Mouse (Mus musculus) adrenal gland, adult 8-10 months (tissue): ENCODE results near the gene Rhot2. TPM values are rescaled to one million over a fixed set of nuclear protein-coding genes. Genes with fewer than 3 reads are reported as not detected.
"Not testable (repeated sequence)": the region's sequence is repeated elsewhere in the genome, so short reads cannot be mapped to it uniquely, and the experiment has no call there.

ENCODE experiments used
- DNase-seq: peaks from one replicate; pipeline ENCODE4 v3.0.0; 2022
- total RNA-seq, 4 experiments: library from RNA; stranded (reverse); gene quantifications; 2 replicates each; pipeline ENCODE4 v1.2.4; 2022

Rhot2 gene
- total RNA-seq, 4 experiments from 2014 or later = 89.3 to 155 (median 139) TPM

DNA sequence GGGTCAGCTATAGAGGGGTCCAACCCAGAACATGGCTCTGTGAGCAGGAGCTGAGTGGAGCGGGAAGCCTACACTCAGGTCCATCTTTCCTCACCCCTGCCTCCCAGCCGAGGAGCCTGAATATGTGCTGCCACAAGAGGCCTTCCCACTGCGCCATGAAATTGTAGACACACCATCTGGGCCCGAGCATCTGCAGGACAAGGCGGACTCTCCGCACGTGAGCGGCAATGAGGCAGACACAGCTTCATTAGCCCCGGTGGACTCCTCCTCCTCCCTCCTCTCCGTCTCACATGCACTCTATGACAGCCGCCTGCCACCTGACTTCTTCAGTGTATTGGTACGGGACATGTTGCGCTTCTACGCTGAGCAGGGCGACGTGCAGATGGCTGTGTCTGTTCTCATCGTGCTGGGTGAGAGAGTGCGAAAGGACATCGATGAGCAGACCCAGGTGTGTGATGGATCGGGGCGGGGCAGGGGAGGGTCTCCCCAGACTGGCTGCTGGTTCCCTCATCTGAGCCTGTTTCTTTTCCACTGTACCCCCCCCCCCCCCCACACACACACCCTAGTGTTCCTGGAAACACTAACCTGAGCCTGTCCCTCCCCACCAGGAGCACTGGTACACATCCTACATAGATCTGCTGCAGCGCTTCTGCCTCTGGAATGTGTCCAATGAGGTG is 17.0 kb downstream of the Rhot2 start:
- no peak for DNase-seq

DNA sequence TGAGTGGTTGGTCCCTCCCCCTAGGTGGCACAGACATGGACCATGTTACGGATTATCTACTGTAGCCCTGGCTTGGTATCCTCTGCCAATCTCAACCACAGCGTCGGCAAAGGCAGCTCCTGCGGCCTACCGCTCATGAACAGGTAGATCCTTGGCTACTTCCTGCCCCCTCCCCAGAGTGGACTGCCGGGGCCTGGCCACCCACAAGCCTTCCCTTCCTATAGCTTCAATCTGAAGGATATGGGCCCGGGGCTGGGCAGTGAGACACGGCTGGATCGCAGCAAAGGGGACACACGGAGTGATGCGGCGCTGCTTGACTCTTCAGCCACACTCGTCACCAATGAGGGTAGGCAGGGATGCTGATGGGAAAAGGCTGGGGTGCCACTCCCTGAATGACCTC is 17.6 kb downstream of the Rhot2 start:
- DNase-seq = no peak

GRCm38 (mm10) chr17:25825984-25826570 is 18.6 kb downstream of the Rhot2 start:
- DNase-seq = no peak

GRCm38 (mm10) chr17:25825311-25825710 is 19.3 kb downstream of the Rhot2 start:
- DNase-seq = no peak

DNA sequence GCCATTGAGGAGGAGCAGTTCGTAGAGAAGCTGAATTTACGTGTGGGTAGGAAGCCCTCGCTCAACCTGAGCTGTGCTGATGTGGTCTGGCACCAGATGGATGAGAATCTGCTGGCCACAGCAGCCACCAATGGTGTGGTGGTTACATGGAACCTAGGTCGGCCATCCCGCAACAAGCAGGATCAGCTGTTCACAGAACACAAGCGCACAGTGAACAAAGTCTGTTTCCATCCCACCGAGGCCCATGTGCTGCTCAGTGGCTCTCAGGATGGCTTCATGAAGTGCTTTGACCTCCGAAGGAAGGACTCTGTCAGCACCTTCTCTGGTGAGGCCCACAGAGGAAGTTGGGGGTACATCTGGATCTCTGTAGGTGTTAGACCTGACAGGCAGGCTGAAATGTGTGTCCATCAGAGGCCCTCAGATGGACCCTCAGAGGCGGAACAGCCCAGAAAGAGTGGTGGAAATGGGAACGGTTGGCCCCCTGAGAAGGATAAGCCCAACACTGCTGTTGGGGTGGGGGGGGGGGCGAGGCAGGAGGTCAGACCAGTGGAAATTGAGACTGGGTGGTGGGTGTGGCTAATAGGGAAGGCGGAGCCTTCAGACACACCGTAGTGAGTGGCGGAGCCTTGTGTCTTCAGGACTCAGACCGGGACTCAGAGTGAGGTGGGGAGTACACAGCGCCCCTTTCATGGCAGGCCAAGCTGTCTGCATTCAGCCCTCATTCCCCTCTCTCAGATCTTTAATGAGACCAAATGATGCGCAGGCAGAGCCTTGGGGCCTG is 20.1 kb downstream of the Rhot2 start:
- no peak for DNase-seq

DNA sequence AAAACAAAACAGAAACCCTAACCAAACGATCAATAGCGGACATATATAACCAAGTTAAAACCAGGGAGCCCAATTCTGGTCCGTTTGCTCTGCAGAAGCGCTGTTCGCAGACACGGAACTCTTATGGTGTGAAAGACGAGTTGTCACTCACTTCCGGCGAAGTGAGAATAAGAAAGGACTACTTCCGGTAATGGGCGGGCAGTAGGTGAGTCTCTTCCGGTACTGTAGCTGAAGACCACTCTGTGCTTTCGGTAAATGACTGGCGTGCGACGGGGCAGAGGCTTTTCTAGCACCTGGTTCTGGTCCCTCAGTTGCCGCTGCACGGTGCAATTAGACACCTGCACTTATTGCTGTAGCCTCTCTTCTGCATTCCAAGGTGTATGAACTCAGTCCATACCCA is 21.2 kb downstream of the Rhot2 start, which contains the start of gene Wdr24:
Gene Wdr24 (plus strand): TSS at position 176 of the 400 bp plus-strand sequence.
- DNase-seq = peak; percentile 65

DNA sequence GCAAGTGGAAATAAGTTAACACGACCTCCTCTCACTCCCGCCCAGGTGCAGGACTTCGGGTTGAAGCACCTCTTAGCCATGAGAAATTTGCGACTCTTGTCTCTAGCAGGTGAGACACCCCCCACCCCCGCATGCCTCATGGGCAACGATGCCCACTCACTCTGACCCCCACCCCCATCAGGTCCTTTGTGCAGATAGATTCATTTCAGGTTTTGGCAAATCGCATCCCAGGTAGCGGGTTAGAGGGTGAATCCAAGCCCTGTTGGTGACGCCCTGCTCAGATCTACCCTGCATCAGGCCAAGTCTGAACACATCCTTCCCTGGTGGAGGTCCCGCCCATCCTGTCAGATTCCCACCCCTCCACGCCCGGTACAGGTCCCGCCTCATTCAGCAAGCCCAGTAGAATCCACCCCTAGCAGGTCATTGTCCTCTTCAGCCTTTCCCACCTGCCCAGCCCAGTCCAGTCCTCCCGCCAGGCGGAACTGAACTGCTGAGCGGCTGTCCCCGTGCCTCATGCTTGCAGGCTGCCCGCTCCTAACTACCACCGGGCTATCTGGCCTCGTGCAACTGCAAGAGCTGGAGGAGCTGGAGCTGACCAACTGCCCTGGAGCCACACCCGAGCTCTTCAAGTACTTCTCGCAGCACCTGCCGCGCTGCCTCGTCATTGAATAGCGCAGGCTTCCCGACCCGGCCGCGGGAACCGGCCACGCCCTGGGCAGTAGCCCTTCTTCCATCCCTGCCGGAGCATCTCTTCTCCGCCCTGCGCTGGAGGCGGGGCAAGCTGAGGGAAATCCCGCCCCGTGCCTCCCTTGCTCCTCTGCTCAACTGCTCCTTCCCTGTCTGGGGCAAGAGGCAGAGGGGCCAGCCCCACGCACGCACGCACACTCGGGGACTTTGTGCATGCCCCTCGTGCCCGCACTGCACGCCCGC is 25.5 kb downstream of the Rhot2 start:
- DNase-seq = no peak

DNA sequence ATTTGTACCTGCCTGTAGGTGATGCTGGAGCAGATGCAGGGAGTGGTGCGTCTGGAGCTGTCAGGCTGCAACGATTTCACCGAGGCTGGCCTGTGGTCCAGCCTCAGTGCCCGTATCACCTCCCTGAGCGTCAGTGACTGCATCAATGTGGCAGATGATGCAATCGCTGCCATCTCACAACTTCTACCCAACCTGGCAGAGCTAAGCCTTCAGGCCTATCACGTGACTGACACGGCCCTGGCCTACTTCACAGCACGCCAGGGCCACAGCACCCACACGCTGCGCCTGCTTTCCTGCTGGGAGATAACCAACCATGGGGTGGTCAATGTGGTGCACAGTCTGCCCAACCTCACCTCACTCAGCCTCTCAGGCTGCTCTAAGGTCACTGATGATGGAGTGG is 27.0 kb downstream of the Rhot2 start:
- no peak for DNase-seq

DNA sequence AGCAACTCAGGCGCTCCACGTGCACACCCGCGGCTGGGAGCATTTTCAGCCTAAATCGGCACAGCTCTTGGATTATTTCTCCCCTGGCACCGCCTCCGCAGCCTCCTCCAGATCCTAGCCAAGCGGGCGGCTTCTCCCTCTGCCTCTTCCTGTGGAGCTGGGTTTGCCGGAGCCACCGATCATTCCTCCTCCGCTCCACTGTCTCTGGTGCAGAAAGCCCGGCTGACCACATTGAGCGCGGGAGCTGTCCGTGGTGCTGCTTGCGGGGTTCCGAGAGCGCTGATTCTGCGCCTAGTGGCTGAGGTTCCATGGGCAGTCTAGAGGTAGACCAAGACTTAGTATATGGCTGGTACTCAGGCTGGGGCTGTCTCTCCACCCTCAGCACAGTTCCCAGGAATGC is 31.2 kb downstream of the Rhot2 start:
- DNase-seq = peak; percentile 70

- DNase-seq = no peak
These were observed 33.8 kb downstream of the Rhot2 start for GRCm38 (mm10) chr17:25810890-25811289.

DNA sequence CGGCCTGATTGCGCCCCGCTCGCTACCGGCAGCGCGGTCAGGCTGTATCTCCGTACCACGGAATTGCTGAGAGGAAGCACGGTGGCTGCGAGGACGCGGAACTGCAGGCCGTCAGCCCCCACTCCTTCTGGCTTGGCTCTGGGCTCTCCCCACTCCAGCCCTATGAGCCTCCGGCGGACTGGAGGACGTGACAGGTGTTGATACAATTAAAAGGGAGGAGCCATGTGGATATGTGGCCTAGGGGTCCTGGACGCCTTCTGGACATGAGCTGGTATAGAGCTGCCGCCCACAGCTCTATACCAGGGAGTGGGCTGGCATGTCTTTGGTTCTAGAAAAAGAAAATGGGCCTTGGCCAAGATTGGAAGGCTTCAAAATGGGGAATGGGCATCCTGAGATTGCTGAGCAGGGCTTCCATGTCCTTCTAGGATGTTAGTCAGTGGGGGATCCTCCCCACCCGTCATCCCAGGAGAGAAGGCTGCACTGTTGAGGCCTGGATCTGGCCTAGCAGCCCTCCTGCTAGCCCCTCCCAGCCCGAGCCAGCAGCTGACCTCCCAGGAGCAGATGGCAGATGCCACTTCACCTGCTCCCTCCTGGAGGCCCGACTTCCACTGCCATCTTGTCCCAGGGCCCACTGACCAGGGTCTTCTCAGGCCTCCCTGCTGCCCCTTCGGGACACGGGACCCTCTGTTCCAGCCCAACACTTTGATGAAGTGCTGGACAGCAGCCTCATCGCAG is 34.9 kb downstream of the Rhot2 start:
- DNase-seq = no peak

GRCm38 (mm10) chr17:25808789-25809605 is 35.7 kb downstream of the Rhot2 start, which contains the start of gene Fbxl16:
TSS of gene Fbxl16 (plus strand) at chr17:25809085.
- peak; percentile 83 for DNase-seq

DNA sequence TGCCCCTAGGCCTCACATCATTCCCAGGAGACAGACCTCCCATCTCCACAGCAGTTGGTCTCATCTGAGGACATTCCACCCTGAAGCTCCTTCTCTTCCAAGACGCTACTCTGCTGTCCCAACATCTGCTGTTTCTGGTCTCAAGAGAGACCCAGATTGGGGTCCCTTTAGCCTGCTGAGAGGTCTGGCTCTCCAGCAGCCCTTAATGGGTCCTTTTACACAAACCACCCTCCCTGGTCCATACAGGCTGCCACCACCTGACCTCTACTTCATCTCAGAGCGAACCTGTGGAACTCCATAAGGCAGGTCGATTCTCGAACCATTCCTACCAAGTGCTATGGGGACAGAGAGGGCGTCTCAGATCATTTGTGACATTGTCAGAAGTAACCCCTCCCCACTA is 36.6 kb downstream of the Rhot2 start:
- DNase-seq = no peak

- not testable (repeated sequence) for DNase-seq
These were observed 37.2 kb downstream of the Rhot2 start for GRCm38 (mm10) chr17:25807452-25807851.

DNA sequence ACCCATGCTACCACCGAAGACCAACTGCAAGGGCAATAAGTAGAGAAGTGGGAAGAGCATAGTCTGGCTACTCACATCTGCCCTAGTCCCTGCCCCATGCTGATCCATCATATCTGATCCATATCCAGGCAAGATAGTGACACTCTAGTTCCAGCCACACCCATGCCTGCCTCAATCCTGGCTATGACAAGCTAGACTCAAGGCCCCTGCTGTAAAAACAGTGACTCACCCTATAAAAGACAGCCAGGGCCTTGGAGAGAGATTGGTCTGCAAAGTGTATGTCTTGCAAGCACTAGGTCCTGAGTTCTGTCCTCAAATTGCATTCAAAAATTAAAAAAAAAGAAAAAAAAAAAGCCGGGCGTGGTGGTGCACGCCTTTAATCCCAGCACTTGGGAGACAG is 38.1 kb downstream of the Rhot2 start:
- DNase-seq = no peak

DNA sequence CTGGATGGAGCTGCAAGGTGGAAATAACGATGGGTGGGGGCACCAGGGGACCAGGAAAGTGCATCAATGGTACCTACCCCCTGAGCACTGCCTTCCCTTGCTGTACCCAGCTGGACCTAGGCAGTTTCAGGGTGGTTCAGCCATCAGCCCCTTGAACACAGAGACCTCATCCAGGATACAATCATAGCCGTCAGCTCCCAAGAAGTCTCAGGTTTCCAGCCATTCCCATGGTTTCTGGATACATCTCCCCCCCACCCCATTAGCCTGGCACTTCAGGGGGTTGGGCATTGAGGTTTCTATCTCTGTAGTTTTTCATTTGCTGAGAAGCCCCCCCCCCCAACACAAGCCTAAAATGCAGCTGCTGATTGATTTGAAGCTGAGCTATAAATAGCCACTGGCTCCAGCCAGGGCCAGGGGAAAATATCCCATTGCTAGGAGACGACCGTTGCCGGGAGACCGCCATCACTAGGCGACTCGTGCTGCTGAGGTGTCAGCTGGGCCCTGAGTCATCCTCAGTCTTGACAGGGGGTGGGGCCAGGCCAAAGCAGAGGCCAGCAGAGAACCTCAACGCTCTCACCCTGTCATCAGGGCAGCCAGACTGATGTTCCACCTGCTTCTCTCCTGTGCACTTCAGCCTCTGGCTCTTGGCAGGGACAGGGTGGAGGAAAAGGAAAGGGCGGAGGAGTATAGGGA is 41.7 kb downstream of the Rhot2 start:
- peak; percentile 85 for DNase-seq

GRCm38 (mm10) chr17:25801029-25801428 is 43.6 kb downstream of the Rhot2 start:
- no peak for DNase-seq

DNA sequence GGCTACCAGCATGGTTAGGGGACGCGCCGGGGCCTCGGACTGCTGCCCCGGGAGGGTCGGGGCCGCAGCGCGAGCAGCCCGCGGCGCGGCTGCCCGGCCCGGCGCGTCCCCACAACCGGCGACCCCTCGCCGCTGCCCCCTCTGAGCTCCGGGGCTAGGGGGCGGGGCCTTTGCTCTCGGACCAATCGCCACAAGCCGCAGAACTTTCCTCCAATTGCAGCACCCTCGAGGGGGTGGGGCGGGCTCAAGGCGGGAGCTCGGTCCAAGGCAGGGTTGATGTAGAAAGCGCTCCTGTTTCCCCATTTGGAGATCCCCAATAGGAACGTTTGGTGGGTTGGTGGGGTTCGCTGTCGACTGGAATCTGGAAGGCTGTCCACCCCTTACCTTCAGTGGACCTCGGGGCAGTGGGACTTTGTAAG is 47.7 kb downstream of the Rhot2 start, which contains the start of gene Metrn:
Gene Metrn (minus strand): TSS at position 186 of the 419 bp plus-strand sequence.
- peak; percentile 82 for DNase-seq

GRCm38 (mm10) chr17:25796211-25796771 is 48.4 kb downstream of the Rhot2 start:
- DNase-seq = no peak
